Comparison of ENCODE assay signal across 31 mouse cellular contexts in the genomic region with DNA sequence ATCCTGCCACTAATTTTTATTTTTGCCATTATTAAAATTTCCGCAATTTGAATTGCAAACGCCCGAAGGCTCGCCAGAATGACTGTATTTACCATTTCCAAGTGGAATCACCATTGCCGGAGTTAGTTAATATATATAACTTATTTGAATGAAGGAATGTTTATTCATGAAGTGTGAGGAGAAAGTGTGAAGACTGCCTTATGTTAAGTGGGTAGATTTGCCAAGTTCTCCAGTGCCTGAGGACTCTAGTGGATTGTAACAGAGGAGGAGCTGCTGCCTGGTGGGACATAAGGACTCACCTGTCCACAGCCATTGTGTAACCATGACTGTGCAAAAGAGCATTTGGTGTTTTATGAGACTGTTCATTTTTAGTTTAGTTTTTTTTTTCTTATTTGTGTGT. TPM values are rescaled to one million over a fixed set of nuclear protein-coding genes. Genes with fewer than 3 reads are reported as not detected.
DNase-seq lines count a peak whose midpoint lies in the region; ATAC-seq and TF ChIP-seq lines count a peak whose summit lies in the region.
"Had no signal": no experiment of that assay in that cellular context is flagged by ENCODE, and none has a peak within 500 bp of the region (broad histone marks: within the 10 kb centered on the region; RNA-seq: fewer than 3 reads in every experiment).

No protein-coding gene starts in this region.

- no peaks in the 10 kb centered on the region for H3K9me3 ChIP-seq in forebrain, embryonic 15.5 days
- no peaks in the 10 kb centered on the region for H3K9me3 ChIP-seq in forebrain, embryonic 10.5 days
- H3K9me3 ChIP-seq: embryonic facial prominence, embryonic 15.5 days; hindbrain, embryonic 13.5 days; limb, embryonic 12.5 days; liver, embryonic 15.5 days; midbrain, embryonic 10.5 days; midbrain, embryonic 15.5 days had no signal

- peak; percentile 85 for ATAC-seq in forebrain, embryonic 15.5 days (replicated peaks)
- ATAC-seq: intestine, embryonic 16.5 days; Patski had no signal

- no peak for TF ChIP-seq POLR2A in brain, embryonic 14.5 days (IDR thresholded peaks at IDR 0.05; ENCODE audit: borderline replicate concordance, extremely low read depth, insufficient read depth, insufficient read length, poor library complexity, severe bottlenecking)

- no peak overlapping the region for H3K27ac ChIP-seq in forebrain, embryonic 15.5 days (replicated peaks)
- H3K27ac ChIP-seq in forebrain, embryonic 10.5 days: no peak overlapping the region
- no peak overlapping the region for H3K27ac ChIP-seq in left cerebral cortex, adult 2 months
- H3K27ac ChIP-seq: embryonic facial prominence, embryonic 15.5 days; hindbrain, embryonic 13.5 days; kidney, postnatal 0 days; limb, embryonic 12.5 days; liver, embryonic 15.5 days; midbrain, embryonic 10.5 days; midbrain, embryonic 15.5 days; stomach, postnatal 0 days had no signal

- H3K9ac ChIP-seq in forebrain, embryonic 15.5 days (replicated peaks): no peak overlapping the region
- H3K9ac ChIP-seq: embryonic facial prominence, embryonic 15.5 days; hindbrain, embryonic 13.5 days; limb, embryonic 12.5 days; liver, embryonic 15.5 days; lung, embryonic 14.5 days; midbrain, embryonic 15.5 days had no signal

- intact Hi-C loops in left cerebral cortex, postnatal 25 days (cut with DNase I): no loop called here
- intact Hi-C loops in left cerebral cortex, adult 2 months (cut with DNase I): no loop called here

- 56% methylated on average over 5 of the region's 5 CpGs for WGBS in forebrain, embryonic 15.5 days
- 90% methylated on average over 5 of the region's 5 CpGs for WGBS in forebrain, embryonic 10.5 days

- no peak overlapping the region for H3K4me2 ChIP-seq in forebrain, embryonic 15.5 days (replicated peaks)
- H3K4me2 ChIP-seq: embryonic facial prominence, embryonic 15.5 days; heart, embryonic 11.5 days; hindbrain, embryonic 13.5 days; limb, embryonic 12.5 days; liver, embryonic 15.5 days; lung, embryonic 14.5 days; midbrain, embryonic 15.5 days had no signal

- H3K36me3 ChIP-seq in forebrain, embryonic 15.5 days: no peaks in the 10 kb centered on the region
- no peaks in the 10 kb centered on the region for H3K36me3 ChIP-seq in forebrain, embryonic 10.5 days (replicated peaks)
- H3K36me3 ChIP-seq: embryonic facial prominence, embryonic 15.5 days; hindbrain, embryonic 13.5 days; limb, embryonic 12.5 days; liver, embryonic 15.5 days; midbrain, embryonic 10.5 days; midbrain, embryonic 15.5 days had no signal

- no peak overlapping the region for H3K4me3 ChIP-seq in forebrain, embryonic 15.5 days
- H3K4me3 ChIP-seq in forebrain, embryonic 10.5 days: no peak overlapping the region
- no peak overlapping the region for H3K4me3 ChIP-seq in left cerebral cortex, adult 2 months
- H3K4me3 ChIP-seq: embryonic facial prominence, embryonic 15.5 days; hindbrain, embryonic 13.5 days; limb, embryonic 12.5 days; liver, embryonic 15.5 days; midbrain, embryonic 10.5 days; midbrain, embryonic 15.5 days had no signal

- TF ChIP-seq CTCF in left cerebral cortex, adult 2 months (IDR thresholded peaks at IDR 0.05): no peak
- TF ChIP-seq CTCF in brain, embryonic 14.5 days (IDR thresholded peaks at IDR 0.05; ENCODE audit: borderline replicate concordance, extremely low read depth, insufficient read depth, insufficient read length): no peak

- peaks cover 6% of the 10 kb centered on the region for H3K4me1 ChIP-seq in forebrain, embryonic 15.5 days
- peaks cover 6% of the 10 kb centered on the region; the same call in 1 of the 2 replicates for H3K4me1 ChIP-seq in forebrain, embryonic 10.5 days
- H3K4me1 ChIP-seq: embryonic facial prominence, embryonic 15.5 days; hindbrain, embryonic 13.5 days; limb, embryonic 12.5 days; liver, embryonic 15.5 days had no signal

- DNase-seq in forebrain, embryonic 10.5 days (ENCODE audit: extremely low spot score, low spot score): no peak
- peak; percentile 20 to 82 for DNase-seq in left cerebral cortex, postnatal 25 days (ENCODE audit: low spot score in 2 of 2)
- DNase-seq in left cerebral cortex, adult 2 months (ENCODE audit: extremely low spot score in 1 of 2, low spot score in 2 of 2): no peak
- peak; percentile 68 for DNase-seq in brain, embryonic 14.5 days (ENCODE audit: low read depth)
- peak; percentile 64 for DNase-seq in telencephalon, adult 2 months (ENCODE audit: low read depth, low spot score)
- DNase-seq in ovary, postnatal 14 days (ENCODE audit: low spot score): no peak
- DNase-seq: adrenal gland, postnatal 10 days; cerebellum, adult 2 months; cerebellum, postnatal 14 days; gastrocnemius, postnatal 14 days; heart, postnatal 36 days; kidney, adult 8-10 months; kidney, postnatal 4 days; lung, embryonic 14.5 days; lung, postnatal 14 days; right cerebral cortex, postnatal 4 days; thymus, adult 2 months; thymus, postnatal 36 days had no signal

- H3K27me3 ChIP-seq in forebrain, embryonic 15.5 days: no peaks in the 10 kb centered on the region
- no peaks in the 10 kb centered on the region for H3K27me3 ChIP-seq in forebrain, embryonic 10.5 days (ENCODE audit: poor library complexity, severe bottlenecking)
- H3K27me3 ChIP-seq: embryonic facial prominence, embryonic 15.5 days; hindbrain, embryonic 13.5 days; limb, embryonic 12.5 days; liver, embryonic 15.5 days; Patski had no signal

RNA-seq across cellular contexts. Expression of gene Sfmbt2, which starts 39.8 kb away (rescaled TPM):
- 2.1 and 2.4 TPM in 2 replicates for polyA plus RNA-seq in forebrain, embryonic 15.5 days (2015; fragmentation: Nextera tagmentation; extraction: Ambion mirVana)
- 1.1 and 1.6 TPM in 2 replicates for polyA plus RNA-seq in forebrain, embryonic 10.5 days (2016; fragmentation: Nextera tagmentation; extraction: Ambion mirVana)
- 1 to 10 TPM; 4.0 to 5.3 TPM for total RNA-seq in left cerebral cortex, postnatal 25 days (2021)
- total RNA-seq in left cerebral cortex, adult 2 months (2021): 1 to 10 TPM; 3.4 to 3.7 TPM
- 1.9 and 2.9 TPM in 2 replicates for polyA plus RNA-seq in brain, embryonic 14.5 days (2012; rRNA removed)
- total RNA-seq: MEL had no signal

Comparison
In these comparisons a context has a peak if more than half of its experiments do, and no peak if none do; other contexts are left out.
1. DNase-seq: peak in left cerebral cortex, postnatal 25 days (2 of 2), brain, embryonic 14.5 days (single experiment) and telencephalon, adult 2 months (single experiment); none in forebrain, embryonic 10.5 days (single experiment), left cerebral cortex, adult 2 months (0 of 2) and ovary, postnatal 14 days (single experiment).